Comparison of ENCODE assay signal across 9 mouse cellular contexts in genomic region chr4:63752687-63753523, GRCm38 (mm10). TPM values are rescaled to one million over a fixed set of nuclear protein-coding genes. Genes with fewer than 3 reads are reported as not detected.
DNase-seq lines count a peak whose midpoint lies in the region; ATAC-seq and TF ChIP-seq lines count a peak whose summit lies in the region.
"Had no signal": no experiment of that assay in that cellular context is flagged by ENCODE, and none has a peak within 500 bp of the region (broad histone marks: within the 10 kb centered on the region; RNA-seq: fewer than 3 reads in every experiment).

No protein-coding gene starts in this region.

- H3K9me3 ChIP-seq in liver, embryonic 12.5 days (replicated peaks), result no peaks in the 10 kb centered on the region
- no peaks in the 10 kb centered on the region for H3K9me3 ChIP-seq in kidney, embryonic 15.5 days (replicated peaks)
- no peaks in the 10 kb centered on the region for H3K9me3 ChIP-seq in stomach, postnatal 0 days (ENCODE audit: control insufficient read depth, low read length)
- H3K9me3 ChIP-seq: hindbrain, embryonic 15.5 days had no signal

- 50% methylated on average over 16 of the region's 16 CpGs for WGBS in liver, embryonic 12.5 days (ENCODE audit: insufficient replicate concordance)
- whole genome bisulfite sequencing in kidney, embryonic 15.5 days, result 51% methylated on average over 16 of the region's 16 CpGs
- 34% methylated on average over 16 of the region's 16 CpGs for WGBS in lung, adult 2 months
- 42% methylated on average over 16 of the region's 16 CpGs for WGBS in stomach, postnatal 0 days

- H3K27ac ChIP-seq in liver, embryonic 12.5 days, result no peak overlapping the region
- H3K27ac ChIP-seq in kidney, embryonic 15.5 days, result 0 out of 2 replicates have a peak overlapping the region, but pooled peaks have one; percentile 32
- no peak overlapping the region for H3K27ac ChIP-seq in stomach, postnatal 0 days (replicated peaks)
- H3K27ac ChIP-seq: hindbrain, embryonic 15.5 days had no signal

- no peak for ATAC-seq in liver, embryonic 12.5 days
- ATAC-seq in kidney, embryonic 15.5 days (replicated peaks; ENCODE audit: low FRiP score), result peak; percentile 73
- peak; percentile 40; the same call in 1 of the 2 replicates for ATAC-seq in stomach, postnatal 0 days (ENCODE audit: low FRiP score, low TSS enrichment)

- H3K4me3 ChIP-seq in liver, embryonic 12.5 days, result no peak overlapping the region
- no peak overlapping the region for H3K4me3 ChIP-seq in kidney, embryonic 15.5 days (replicated peaks)
- no peak overlapping the region for H3K4me3 ChIP-seq in lung, adult 2 months (replicated peaks; ENCODE audit: extremely low read depth, low read depth, low read length)
- no peak overlapping the region for H3K4me3 ChIP-seq in stomach, postnatal 0 days (ENCODE audit: low read depth, low read length)
- H3K4me3 ChIP-seq: hindbrain, embryonic 15.5 days had no signal

- no peaks in the 10 kb centered on the region for H3K27me3 ChIP-seq in liver, embryonic 12.5 days (replicated peaks)
- H3K27me3 ChIP-seq in kidney, embryonic 15.5 days, result no peaks in the 10 kb centered on the region
- no peaks in the 10 kb centered on the region for H3K27me3 ChIP-seq in stomach, postnatal 0 days (ENCODE audit: control insufficient read depth, insufficient read depth, low read length)
- H3K27me3 ChIP-seq: hindbrain, embryonic 15.5 days had no signal

- no peak for TF ChIP-seq POLR2A in lung, adult 2 months (IDR thresholded peaks at IDR 0.05; ENCODE audit: borderline replicate concordance, extremely low read depth, low read depth, low read length)

- no peak overlapping the region for H3K4me2 ChIP-seq in liver, embryonic 12.5 days
- no peak overlapping the region for H3K4me2 ChIP-seq in kidney, embryonic 15.5 days
- no peak overlapping the region for H3K4me2 ChIP-seq in stomach, postnatal 0 days (replicated peaks; ENCODE audit: low read depth)
- H3K4me2 ChIP-seq: hindbrain, embryonic 15.5 days had no signal

- peak; percentile 61 for DNase-seq in liver
- peak; percentile 76 for DNase-seq in adrenal gland, postnatal 14 days
- peak; percentile 10 to 17 for DNase-seq in heart, adult 9 months (ENCODE audit: low spot score in 2 of 2)
- peak; percentile 34 for DNase-seq in lung, adult 2 months
- peak; percentile 37 for DNase-seq in stomach, postnatal 0 days (ENCODE audit: low spot score)
- no peak for DNase-seq in T-cell, adult 2 months (ENCODE audit: low spot score)

- H3K4me1 ChIP-seq in liver, embryonic 12.5 days, result no peaks in the 10 kb centered on the region
- H3K4me1 ChIP-seq in kidney, embryonic 15.5 days, result peaks cover 28% of the 10 kb centered on the region
- H3K4me1 ChIP-seq in lung, adult 2 months (ENCODE audit: control insufficient read depth, insufficient read depth, low read length), result peaks cover 2% of the 10 kb centered on the region; the same call in 1 of the 2 replicates
- no peaks in the 10 kb centered on the region for H3K4me1 ChIP-seq in stomach, postnatal 0 days (replicated peaks; ENCODE audit: control insufficient read depth, insufficient read depth)

- no peak; the same call in 1 of the 2 replicates for TF ChIP-seq CTCF in lung, adult 2 months (IDR thresholded peaks at IDR 0.05; ENCODE audit: insufficient read depth, low read length)
- TF ChIP-seq CTCF in stomach, postnatal 0 days (IDR thresholded peaks at IDR 0.05; ENCODE audit: low read depth), result peak; percentile 61

- no peak for TF ChIP-seq EP300 in stomach, postnatal 0 days (optimal IDR thresholded peaks at IDR 0.05)

- no peaks in the 10 kb centered on the region for H3K36me3 ChIP-seq in liver, embryonic 12.5 days
- H3K36me3 ChIP-seq in kidney, embryonic 15.5 days, result no peaks in the 10 kb centered on the region
- H3K36me3 ChIP-seq in stomach, postnatal 0 days (ENCODE audit: control insufficient read depth, insufficient read depth, low read length), result no peaks in the 10 kb centered on the region
- H3K36me3 ChIP-seq: hindbrain, embryonic 15.5 days had no signal

- no peak overlapping the region for H3K9ac ChIP-seq in liver, embryonic 12.5 days
- no peak overlapping the region for H3K9ac ChIP-seq in kidney, embryonic 15.5 days
- H3K9ac ChIP-seq in stomach, postnatal 0 days (ENCODE audit: low read length), result no peak overlapping the region
- H3K9ac ChIP-seq: hindbrain, embryonic 15.5 days had no signal

RNA-seq across cellular contexts. Expression of gene Tnfsf15, which starts 8.0 kb away (rescaled TPM):
- polyA plus RNA-seq in liver, embryonic 12.5 days (2016; fragmentation: Nextera tagmentation; extraction: Ambion mirVana), result not detected in 2 replicates
- 0.34 and 0.37 TPM in 2 replicates for total RNA-seq in adrenal gland, postnatal 14 days (2021)
- polyA plus RNA-seq in kidney, embryonic 15.5 days (2015; fragmentation: Nextera tagmentation; extraction: Ambion mirVana), result 0.80 and 0.92 TPM in 2 replicates
- polyA plus RNA-seq in lung, adult 2 months (2012; rRNA removed), result 0.56 and 0.57 TPM in 2 replicates
- polyA plus RNA-seq in stomach, postnatal 0 days (2015; fragmentation: Nextera tagmentation; extraction: Ambion mirVana), result 0.04 and 0.18 TPM in 2 replicates
